Mouse (Mus musculus) CH12.LX (cell line): ENCODE measurements around the gene Qpctl. TPM values are rescaled to one million over a fixed set of nuclear protein-coding genes. Genes with fewer than 3 reads are reported as not detected.
"Not testable (repeated sequence)": the region's sequence is repeated elsewhere in the genome, so short reads cannot be mapped to it uniquely, and the experiment has no call there.

Experiments
- DNase-seq: peaks from one replicate; pipeline ENCODE4 v3.0.0-alpha.2; 2013; ENCODE audit errors: extremely low read depth
- H3K27ac ChIP-seq: 2 replicates; pipeline ENCODE4 v1.5.1; 2012; ENCODE audit warnings: low read depth, mild to moderate bottlenecking, control low read depth, moderate library complexity; ENCODE audit not compliant: insufficient read depth
- H3K27me3 ChIP-seq: replicated peaks from 2 replicates; pipeline ENCODE3; 2012; ENCODE audit warnings: inconsistent platforms
- H3K36me3 ChIP-seq, 2 experiments: replicated peaks in 1 of 2; 2 replicates each; pipeline versions ENCODE3 to v1.6.1; 2012; ENCODE audit warnings: inconsistent platforms in 1 of 2, low read length in 1 of 2, mild to moderate bottlenecking in 1 of 2, mixed read lengths in 1 of 2, moderate library complexity in 1 of 2; ENCODE audit not compliant: control insufficient read depth in 1 of 2, insufficient read depth in 1 of 2
- H3K4me1 ChIP-seq, 2 experiments: 2 replicates each; pipeline ENCODE4 v1.6.1; 2012; ENCODE audit warnings: inconsistent platforms in 1 of 2, moderate library complexity in 1 of 2; ENCODE audit not compliant: insufficient read depth in 2 of 2, control insufficient read depth in 1 of 2
- H3K4me2 ChIP-seq: 2 replicates; pipeline ENCODE4 v1.6.1; 2012; ENCODE audit warnings: low read depth, mild to moderate bottlenecking, control low read depth; ENCODE audit not compliant: poor library complexity, insufficient read depth, severe bottlenecking
- H3K4me3 ChIP-seq, 3 experiments: fragments of 150-350 bp in 1 of 3; sonication (generic) in 1 of 3; replicated peaks in 1 of 3; 2 replicates each; pipeline versions ENCODE3 to v1.5.1; 2011 to 2012; ENCODE audit warnings: low read depth in 2 of 3, low read length in 2 of 3, mild to moderate bottlenecking in 2 of 3, moderate library complexity in 2 of 3, control low read depth in 1 of 3, improper control_type of control experiment in 1 of 3, inconsistent platforms in 1 of 3, mixed read lengths in 1 of 3; ENCODE audit not compliant: poor library complexity in 1 of 3
- H3K79me2 ChIP-seq: replicated peaks from 2 replicates; pipeline ENCODE4 v1.6.1; 2012; ENCODE audit warnings: mild to moderate bottlenecking, moderate library complexity; ENCODE audit not compliant: control insufficient read depth, poor library complexity, insufficient read depth, severe bottlenecking; ENCODE audit errors: extremely low read depth
- H3K9ac ChIP-seq: 2 replicates; pipeline ENCODE4 v1.6.1; 2012; ENCODE audit warnings: low read depth, mild to moderate bottlenecking, control low read depth, moderate library complexity; ENCODE audit not compliant: insufficient read depth
- H3K9me3 ChIP-seq: replicated peaks from 2 replicates; pipeline ENCODE3; 2012; ENCODE audit warnings: low read length, inconsistent platforms, mixed read lengths
- BHLHE40 ChIP-seq: IDR thresholded peaks from 2 replicates; pipeline ENCODE4 v1.6.1; 2011; ENCODE audit warnings: mild to moderate bottlenecking, low read depth, low read length, improper control_type of control experiment
- CHD1 ChIP-seq: IDR thresholded peaks from 2 replicates; pipeline ENCODE4 v1.6.1; 2012; ENCODE audit warnings: low read depth, low read length, improper control_type of control experiment, inconsistent platforms
- CTCF ChIP-seq, 2 experiments: IDR thresholded peaks in 1 of 2; conservative IDR thresholded peaks in 1 of 2; 2 replicates each; pipeline ENCODE4 v1.5.1; 2011 to 2012; ENCODE audit warnings: low read depth in 2 of 2, low read length in 2 of 2, improper control_type of control experiment in 1 of 2, inconsistent platforms in 1 of 2, mild to moderate bottlenecking in 1 of 2, moderate library complexity in 1 of 2
- E2F4 ChIP-seq: IDR thresholded peaks from 2 replicates; pipeline ENCODE4 v1.6.1; 2011; ENCODE audit warnings: low read depth, low read length, improper control_type of control experiment; ENCODE audit not compliant: insufficient replicate concordance
- EP300 ChIP-seq: IDR thresholded peaks from 2 replicates; pipeline ENCODE4 v1.6.1; 2011; ENCODE audit warnings: low read length, improper control_type of control experiment
- ETS1 ChIP-seq: conservative IDR thresholded peaks from 2 replicates; pipeline ENCODE4 v1.6.1; 2012; ENCODE audit warnings: low read depth, mild to moderate bottlenecking, inconsistent platforms, low read length, improper control_type of control experiment, moderate library complexity
- GABPA ChIP-seq: IDR thresholded peaks from 2 replicates; pipeline ENCODE4 v1.6.1; 2012; ENCODE audit warnings: low read depth, low read length, improper control_type of control experiment, inconsistent platforms; ENCODE audit not compliant: insufficient replicate concordance
- HCFC1 ChIP-seq: IDR thresholded peaks from 2 replicates; pipeline ENCODE4 v1.6.1; 2012; ENCODE audit warnings: low read depth, mild to moderate bottlenecking, inconsistent platforms, low read length, improper control_type of control experiment
- JUND ChIP-seq: conservative IDR thresholded peaks from 2 replicates; pipeline ENCODE4 v1.6.1; 2011; ENCODE audit warnings: low read depth, low read length, improper control_type of control experiment
- MYC ChIP-seq: IDR thresholded peaks from 2 replicates; pipeline ENCODE4 v1.6.1; 2011; ENCODE audit warnings: low read depth, mild to moderate bottlenecking, improper control_type of control experiment, low read length
- RAD21 ChIP-seq: IDR thresholded peaks from 2 replicates; pipeline ENCODE4 v1.6.1; 2011; ENCODE audit warnings: low read depth, mild to moderate bottlenecking, low read length, improper control_type of control experiment, moderate library complexity
- RCOR1 ChIP-seq: conservative IDR thresholded peaks from 2 replicates; pipeline ENCODE4 v1.6.1; 2012; ENCODE audit warnings: low read depth, mild to moderate bottlenecking, inconsistent platforms, low read length, improper control_type of control experiment
- TBP ChIP-seq: conservative IDR thresholded peaks from 2 replicates; pipeline ENCODE4 v1.6.1; 2011; ENCODE audit warnings: low read depth, low read length, improper control_type of control experiment
- TCF12 ChIP-seq: IDR thresholded peaks from 2 replicates; pipeline ENCODE4 v1.6.1; 2014; ENCODE audit warnings: low read depth, mild to moderate bottlenecking, inconsistent platforms, low read length, improper control_type of control experiment
- USF1 ChIP-seq: IDR thresholded peaks from 2 replicates; pipeline ENCODE4 v1.6.1; 2014; ENCODE audit warnings: low read depth, mild to moderate bottlenecking, inconsistent platforms, low read length, improper control_type of control experiment
- ZC3H11A ChIP-seq: IDR thresholded peaks from 2 replicates; pipeline ENCODE4 v1.6.1; 2012; ENCODE audit warnings: low read depth, mild to moderate bottlenecking, inconsistent platforms, low read length, improper control_type of control experiment
- ZMIZ1 ChIP-seq: IDR thresholded peaks from 2 replicates; pipeline ENCODE4 v1.6.1; 2012; ENCODE audit warnings: low read depth, mild to moderate bottlenecking, inconsistent platforms, low read length, improper control_type of control experiment
- dilution Hi-C: fragments of 300-500 bp; cut with MboI; formaldehyde crosslinking; loops from 2 replicates; pipeline ENCODE4 v1.14.3; 2020; ENCODE audit warnings: low sequenced_read_pairs; ENCODE audit not compliant: extremely low pct_unique_long_range_greater_than_20kb, extremely low pct_ligation_motif_present
- in situ Hi-C: fragments of 300-500 bp; cut with MboI; formaldehyde crosslinking; loops from 3 replicates; pipeline ENCODE4 v1.14.3; 2019; ENCODE audit warnings: low sequenced_read_pairs, low pct_ligation_motif_present, low pct_unique_long_range_greater_than_20kb, mixed read lengths
- polyA plus RNA-seq: library from polyadenylated mRNA; unstranded; fragments of >175 nt; gene quantifications from 2 replicates; pipeline ENCODE4 v1.2.1, GENCODE M21; 2012; ENCODE audit warnings: low read depth; ENCODE audit not compliant: insufficient read length
- total RNA-seq, 2 experiments: library from RNA; depleted of rRNA; stranded (reverse); fragments of 300-350 nt in 1 of 2; fragments of >200 nt in 1 of 2; gene quantifications; 2 replicates each; pipeline ENCODE4 v1.2.3; 2012 to 2014

Qpctl gene
- total and polyA plus RNA-seq, 3 experiments, result 5.2 to 9.8 (median 9.6) TPM

DNA sequence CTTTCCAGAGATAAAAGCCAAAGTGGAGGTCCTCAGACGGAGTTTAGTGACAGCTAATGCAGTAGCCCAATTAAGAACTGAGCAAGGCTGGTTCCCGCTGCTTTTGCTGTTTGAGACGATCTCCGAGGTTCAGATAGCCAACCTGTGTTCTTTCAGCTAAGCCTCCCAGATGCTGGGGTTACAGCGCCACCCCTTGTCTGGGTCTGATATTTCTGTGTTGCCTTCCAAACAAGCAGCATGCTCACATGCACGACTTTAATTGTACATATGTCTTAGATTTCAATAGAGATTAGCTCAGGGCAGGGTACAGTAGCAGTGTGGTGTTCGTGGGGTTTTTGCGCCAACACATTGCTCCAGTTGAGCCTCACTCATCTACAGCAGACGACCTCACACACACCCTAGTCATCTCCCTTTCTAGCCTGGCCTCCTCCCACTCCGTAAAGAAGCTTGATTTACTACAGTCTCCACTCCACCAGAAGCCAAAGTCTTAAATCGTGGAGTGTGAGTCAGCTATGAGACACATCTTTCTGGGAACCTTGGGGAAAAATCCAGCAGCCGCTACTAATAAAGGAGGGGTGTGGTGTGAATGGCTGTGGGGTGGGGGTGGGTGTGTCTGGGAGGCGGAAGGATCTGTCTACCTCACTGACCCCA, 6.9 kb upstream of the Qpctl start:
- H3K4me2 ChIP-seq, result no peak overlapping the region
- peaks cover 31 to 75% of the 10 kb centered on the region in 2 experiments for H3K36me3 ChIP-seq
- no peaks in the 10 kb centered on the region for H3K27me3 ChIP-seq
- DNase-seq, result no peak
- dilution Hi-C loops, result no loop called here
- H3K79me2 ChIP-seq, result peaks cover 3% of the 10 kb centered on the region; the same call in 1 of the 2 replicates
- no peak overlapping the region for H3K4me3 ChIP-seq
- no peak overlapping the region for H3K27ac ChIP-seq
- TF ChIP-seq GABPA (no peak), TBP (no peak), RAD21 (peak; percentile 24), CTCF (conservative IDR thresholded peaks at IDR 0.05 in 1 of 2, IDR thresholded peaks at IDR 0.05 in 1 of 2; ENCODE audit: low read depth in 2 of 2, low read length in 2 of 2) (peak in 1 of 2 experiments; percentile 48; a peak in 2 of 4 replicates)
- H3K4me1 ChIP-seq, result peaks cover 6 to 20% of the 10 kb centered on the region in 2 experiments
- H3K9me3 ChIP-seq, result no peaks in the 10 kb centered on the region
- in situ Hi-C loops, result no loop called here
- H3K9ac ChIP-seq, result no peak overlapping the region

DNA sequence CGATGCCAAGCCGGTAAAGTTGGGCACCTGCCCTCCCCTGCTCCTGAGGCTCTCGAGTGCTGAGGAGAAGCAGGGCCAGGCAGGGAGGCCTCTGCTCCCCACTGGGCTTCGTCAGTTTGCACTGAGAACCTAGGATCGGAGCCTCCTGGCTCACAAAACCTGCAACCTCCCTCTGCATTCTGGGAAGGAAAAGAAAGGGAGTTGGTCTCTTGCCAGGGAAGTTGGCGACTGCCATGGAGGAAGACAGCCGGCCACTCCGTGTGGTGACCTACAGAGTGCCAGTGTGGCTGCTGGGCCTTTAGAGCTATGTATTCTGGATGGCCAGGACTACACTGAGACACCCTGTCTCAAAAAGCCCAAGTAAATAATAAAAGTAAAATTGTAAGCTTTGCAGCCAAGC, 5.7 kb upstream of the Qpctl start:
- in situ Hi-C loops (no loop called here), dilution Hi-C loops (no loop called here)
- Histone ChIP-seq H3K27ac (no peak overlapping the region), H3K36me3 (peaks cover 31 to 79% of the 10 kb centered on the region in 2 experiments), H3K9me3 (no peaks in the 10 kb centered on the region), H3K4me1 (peaks cover 11 to 27% of the 10 kb centered on the region in 2 experiments), H3K79me2 (peaks cover 15% of the 10 kb centered on the region), H3K27me3 (no peaks in the 10 kb centered on the region)
- TF ChIP-seq MYC, result no peak
- TF ChIP-seq CHD1, result no peak
- no peak for TF ChIP-seq JUND
- no peak for TF ChIP-seq ZC3H11A
- TF ChIP-seq EP300, result no peak
- TF ChIP-seq USF1, result no peak
- no peak for TF ChIP-seq RCOR1
- no peak for TF ChIP-seq HCFC1
- no peak for TF ChIP-seq ETS1
- no peak for TF ChIP-seq CTCF (conservative IDR thresholded peaks at IDR 0.05 in 1 of 2, IDR thresholded peaks at IDR 0.05 in 1 of 2; ENCODE audit: low read depth in 2 of 2, low read length in 2 of 2)
- TF ChIP-seq ZMIZ1, result no peak
- no peak for TF ChIP-seq TCF12
- no peak for TF ChIP-seq E2F4
- no peak for TF ChIP-seq BHLHE40
- TF ChIP-seq, all 38 proteins: peak for 0
- Histone ChIP-seq H3K4me2 (no peak overlapping the region), H3K9ac (no peak overlapping the region), H3K4me3 (no peak overlapping the region)
- DNase-seq, result no peak

- peaks cover 6 to 39% of the 10 kb centered on the region in 2 experiments for H3K4me1 ChIP-seq
- in situ Hi-C loops, H3K27me3 ChIP-seq, dilution Hi-C loops, DNase-seq, H3K9me3 ChIP-seq, H3K27ac ChIP-seq, H3K4me2 ChIP-seq: not testable (repeated sequence)
- H3K4me3 ChIP-seq, result peak overlapping the region in 1 of 3 experiments; percentile 62
- peaks cover 40 to 65% of the 10 kb centered on the region in 2 experiments for H3K36me3 ChIP-seq
- 0 out of 2 replicates have a peak overlapping the region, but pooled peaks have one; percentile 97 for H3K9ac ChIP-seq
- H3K79me2 ChIP-seq, result peaks cover 15% of the 10 kb centered on the region
Measured at GRCm38 (mm10) chr7:19151121-19151520, 2.0 kb upstream of the Qpctl start.
